Mouse (Mus musculus): Measurements from ENCODE around the gene Amz1.

GRCm38 (mm10) chr5:140749062-140749875, 25.3 kb downstream of the Amz1 start:
- TF ChIP-seq MAFK (IDR thresholded peaks at IDR 0.05; ENCODE audit: insufficient read depth, low read depth, low read length) (no peak), HCFC1 (IDR thresholded peaks at IDR 0.05; ENCODE audit: borderline replicate concordance, insufficient read depth, low read length) (no peak), ZNF384 (IDR thresholded peaks at IDR 0.05; ENCODE audit: low read depth, low read length) (no peak), CHD2 (IDR thresholded peaks at IDR 0.05; ENCODE audit: low read depth, low read length) (no peak), ZC3H11A (IDR thresholded peaks at IDR 0.05; ENCODE audit: borderline replicate concordance, low read depth, low read length) (no peak; the same call in 1 of the 2 replicates)

Measured in ES-E14 (cell line).